In genomic region chr16:94752781-94753180, GRCm38 (mm10) we compare ENCODE assay signal across 16 mouse cellular contexts.
DNase-seq lines count a peak whose midpoint lies in the region; ATAC-seq and TF ChIP-seq lines count a peak whose summit lies in the region.
"Had no signal": no experiment of that assay in that cellular context is flagged by ENCODE, and none has a peak within 500 bp of the region (broad histone marks: within the 10 kb centered on the region; RNA-seq: fewer than 3 reads in every experiment).

No protein-coding gene starts in this region.

- H3K9ac ChIP-seq in heart, embryonic 15.5 days = no peak overlapping the region
- H3K9ac ChIP-seq in midbrain, postnatal 0 days (replicated peaks; ENCODE audit: low read length, poor library complexity, severe bottlenecking) = no peak overlapping the region
- H3K9ac ChIP-seq in midbrain, embryonic 15.5 days = no peak overlapping the region
- H3K9ac ChIP-seq in lung, embryonic 14.5 days = no peak overlapping the region
- H3K9ac ChIP-seq: embryonic facial prominence, embryonic 12.5 days; liver, postnatal 0 days had no signal

- no peak for TF ChIP-seq CTCF in midbrain, postnatal 0 days (IDR thresholded peaks at IDR 0.05)
- no peak for TF ChIP-seq CTCF in lung, embryonic 14.5 days (IDR thresholded peaks at IDR 0.05; ENCODE audit: low read depth)

- ATAC-seq in heart, embryonic 15.5 days (replicated peaks; ENCODE audit: insufficient number of reproducible peaks, insufficient read depth, low FRiP score, low read depth) = no peak; the same call in 1 of the 2 replicates
- no peak for ATAC-seq in midbrain, postnatal 0 days (ENCODE audit: low FRiP score)
- no peak for ATAC-seq in midbrain, embryonic 15.5 days (replicated peaks)
- peak; percentile 84 for ATAC-seq in lung, embryonic 14.5 days (ENCODE audit: insufficient read depth)
- ATAC-seq: liver, postnatal 0 days had no signal

- H3K4me2 ChIP-seq in heart, embryonic 15.5 days = no peak overlapping the region
- H3K4me2 ChIP-seq in midbrain, postnatal 0 days (ENCODE audit: low read depth, low read length, poor library complexity, severe bottlenecking) = no peak overlapping the region
- H3K4me2 ChIP-seq in midbrain, embryonic 15.5 days = no peak overlapping the region
- no peak overlapping the region for H3K4me2 ChIP-seq in lung, embryonic 14.5 days
- H3K4me2 ChIP-seq: embryonic facial prominence, embryonic 12.5 days; midbrain, embryonic 11.5 days had no signal

- 0 out of 2 replicates have a peak, but pooled peaks cover 4% of the 10 kb centered on the region for H3K4me1 ChIP-seq in heart, embryonic 15.5 days (replicated peaks)
- no peaks in the 10 kb centered on the region; the same call in 1 of the 2 replicates for H3K4me1 ChIP-seq in heart, embryonic 10.5 days
- H3K4me1 ChIP-seq in midbrain, postnatal 0 days (ENCODE audit: insufficient read depth, low read length) = peaks cover 3% of the 10 kb centered on the region; the same call in 1 of the 2 replicates
- peaks cover 8% of the 10 kb centered on the region; the same call in 1 of the 2 replicates for H3K4me1 ChIP-seq in midbrain, embryonic 15.5 days
- peaks cover 15% of the 10 kb centered on the region; the same call in 1 of the 2 replicates for H3K4me1 ChIP-seq in lung, embryonic 14.5 days (ENCODE audit: insufficient read depth)
- H3K4me1 ChIP-seq: embryonic facial prominence, embryonic 12.5 days had no signal

- 38% methylated on average over 10 of the region's 10 CpGs for WGBS in heart, embryonic 15.5 days
- WGBS in heart, embryonic 10.5 days = 54% methylated on average over 10 of the region's 10 CpGs
- WGBS in midbrain, postnatal 0 days = 58% methylated on average over 10 of the region's 10 CpGs
- 64% methylated on average over 10 of the region's 10 CpGs for WGBS in midbrain, embryonic 15.5 days
- 12% methylated on average over 10 of the region's 10 CpGs for WGBS in lung, embryonic 14.5 days

- DNase-seq in heart, embryonic 10.5 days (ENCODE audit: low spot score) = no peak
- DNase-seq in midbrain, postnatal 0 days (ENCODE audit: low spot score) = peak; percentile 41
- peak; percentile 88 for DNase-seq in lung, embryonic 14.5 days
- peak; percentile 36 to 79 for DNase-seq in lung, postnatal 4 days
- DNase-seq in spleen, postnatal 4 days (ENCODE audit: low spot score in 2 of 2) = no peak
- DNase-seq: cerebellum, adult 11 months; kidney, adult 9 months; liver, postnatal 0 days; spleen, adult 18-20 months; thymus, postnatal 36 days had no signal

- H3K9me3 ChIP-seq in heart, embryonic 15.5 days (replicated peaks) = no peaks in the 10 kb centered on the region
- no peaks in the 10 kb centered on the region for H3K9me3 ChIP-seq in heart, embryonic 10.5 days
- H3K9me3 ChIP-seq in midbrain, postnatal 0 days (ENCODE audit: low read length) = no peaks in the 10 kb centered on the region
- no peaks in the 10 kb centered on the region for H3K9me3 ChIP-seq in midbrain, embryonic 15.5 days
- H3K9me3 ChIP-seq in lung, embryonic 14.5 days (ENCODE audit: low read depth, low read length) = no peaks in the 10 kb centered on the region
- H3K9me3 ChIP-seq: embryonic facial prominence, embryonic 12.5 days; forebrain, embryonic 10.5 days had no signal

- no peak overlapping the region for H3K4me3 ChIP-seq in heart, embryonic 15.5 days
- no peak overlapping the region for H3K4me3 ChIP-seq in heart, embryonic 10.5 days
- no peak overlapping the region for H3K4me3 ChIP-seq in midbrain, postnatal 0 days (ENCODE audit: low read depth, low read length)
- H3K4me3 ChIP-seq in midbrain, embryonic 15.5 days = no peak overlapping the region
- H3K4me3 ChIP-seq in lung, embryonic 14.5 days (ENCODE audit: low read depth, low read length) = no peak overlapping the region
- H3K4me3 ChIP-seq: embryonic facial prominence, embryonic 12.5 days; forebrain, embryonic 10.5 days; myocyte had no signal

- H3K27ac ChIP-seq in heart, embryonic 15.5 days = peak overlapping the region; percentile 50
- no peak overlapping the region for H3K27ac ChIP-seq in heart, embryonic 10.5 days
- H3K27ac ChIP-seq in midbrain, postnatal 0 days (ENCODE audit: low read depth, low read length) = no peak overlapping the region
- no peak overlapping the region for H3K27ac ChIP-seq in midbrain, embryonic 15.5 days
- no peak overlapping the region for H3K27ac ChIP-seq in lung, embryonic 14.5 days (ENCODE audit: low read depth)
- H3K27ac ChIP-seq: embryonic facial prominence, embryonic 12.5 days; forebrain, embryonic 10.5 days had no signal

- H3K36me3 ChIP-seq in heart, embryonic 15.5 days = no peaks in the 10 kb centered on the region
- H3K36me3 ChIP-seq in heart, embryonic 10.5 days = 0 out of 2 replicates have a peak, but pooled peaks cover 4% of the 10 kb centered on the region
- H3K36me3 ChIP-seq in midbrain, postnatal 0 days (ENCODE audit: insufficient read depth, low read length) = no peaks in the 10 kb centered on the region
- no peaks in the 10 kb centered on the region for H3K36me3 ChIP-seq in midbrain, embryonic 15.5 days (replicated peaks)
- H3K36me3 ChIP-seq in lung, embryonic 14.5 days (ENCODE audit: insufficient read depth) = no peaks in the 10 kb centered on the region
- H3K36me3 ChIP-seq: embryonic facial prominence, embryonic 12.5 days; forebrain, embryonic 10.5 days had no signal

- H3K27me3 ChIP-seq in heart, embryonic 15.5 days = no peaks in the 10 kb centered on the region
- H3K27me3 ChIP-seq in heart, embryonic 10.5 days (ENCODE audit: insufficient read depth, poor library complexity, severe bottlenecking) = no peaks in the 10 kb centered on the region
- H3K27me3 ChIP-seq in midbrain, postnatal 0 days (ENCODE audit: insufficient read depth, low read length) = no peaks in the 10 kb centered on the region
- no peaks in the 10 kb centered on the region for H3K27me3 ChIP-seq in midbrain, embryonic 15.5 days (replicated peaks)
- no peaks in the 10 kb centered on the region for H3K27me3 ChIP-seq in lung, embryonic 14.5 days (ENCODE audit: insufficient read depth, low read length)
- H3K27me3 ChIP-seq: embryonic facial prominence, embryonic 12.5 days had no signal

Comparison
In these comparisons a context has a peak if more than half of its experiments do, and no peak if none do; other contexts are left out.
1. DNase-seq: peak in midbrain, postnatal 0 days (single experiment), lung, embryonic 14.5 days (single experiment) and lung, postnatal 4 days (2 of 2); none in heart, embryonic 10.5 days (single experiment) and spleen, postnatal 4 days (0 of 2).